Mouse (Mus musculus) heart, adult 10 weeks (tissue): ENCODE data around the gene Lsm12. TPM values are rescaled to one million over a fixed set of nuclear protein-coding genes. Genes with fewer than 3 reads are reported as not detected.

ENCODE experiments used
- polyA plus RNA-seq: library from polyadenylated mRNA; stranded (reverse); fragments of 350-450 nt; fragmentation: Illumina TruSeq; extraction: RNeasy Lipid Tissue Mini Kit (QIAGEN cat#74804); gene quantifications from one replicate; pipeline ENCODE4 v1.2.3, GENCODE M21; 2014; ENCODE audit warnings: low read depth, low replicate concordance

Lsm12 gene
- 22.0 TPM for polyA plus RNA-seq

DNA sequence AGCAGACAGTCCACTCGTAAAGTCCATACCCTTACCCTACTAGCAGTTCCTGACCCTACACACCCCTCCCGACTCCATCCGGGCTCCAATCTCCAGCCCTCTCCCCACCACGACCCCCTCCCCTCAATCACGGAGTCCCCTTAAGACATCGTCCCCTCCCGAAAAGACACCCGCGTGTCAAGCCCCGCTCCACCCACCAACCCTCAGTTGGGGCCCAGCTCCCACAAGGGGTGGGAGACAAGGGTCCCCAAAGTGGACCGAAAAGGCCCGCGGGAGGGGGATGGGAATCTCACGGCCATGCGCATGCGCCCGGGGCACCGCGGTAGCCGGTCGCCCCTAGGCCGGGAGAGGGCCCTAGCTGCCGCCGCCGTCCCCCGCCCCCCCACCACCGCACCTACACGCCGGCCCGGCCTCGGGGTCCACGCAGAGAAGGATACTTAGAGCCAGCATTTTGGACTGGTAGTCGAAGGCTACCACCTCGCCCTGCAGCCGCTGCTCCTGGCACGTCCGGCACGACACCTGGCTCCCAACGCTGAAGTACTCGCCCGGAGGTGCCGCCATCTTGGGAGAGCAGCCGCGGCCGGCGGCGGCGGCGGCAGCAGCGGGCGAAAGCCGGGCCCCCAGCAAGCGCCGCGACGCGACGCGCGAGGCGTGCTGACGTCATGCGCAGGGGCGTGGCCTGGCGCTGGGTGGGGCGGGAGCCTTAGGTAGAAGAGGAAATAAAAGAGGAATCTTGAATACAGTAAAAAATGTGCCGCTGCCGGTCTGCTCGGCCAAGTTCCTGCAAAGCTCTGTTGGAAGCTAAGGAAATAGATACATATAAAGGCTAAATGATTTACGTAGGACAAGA is at the start of gene Lsm12:
Gene Lsm12, minus strand, starts transcription at position 651 of the 850 bp plus-strand sequence.

DNA sequence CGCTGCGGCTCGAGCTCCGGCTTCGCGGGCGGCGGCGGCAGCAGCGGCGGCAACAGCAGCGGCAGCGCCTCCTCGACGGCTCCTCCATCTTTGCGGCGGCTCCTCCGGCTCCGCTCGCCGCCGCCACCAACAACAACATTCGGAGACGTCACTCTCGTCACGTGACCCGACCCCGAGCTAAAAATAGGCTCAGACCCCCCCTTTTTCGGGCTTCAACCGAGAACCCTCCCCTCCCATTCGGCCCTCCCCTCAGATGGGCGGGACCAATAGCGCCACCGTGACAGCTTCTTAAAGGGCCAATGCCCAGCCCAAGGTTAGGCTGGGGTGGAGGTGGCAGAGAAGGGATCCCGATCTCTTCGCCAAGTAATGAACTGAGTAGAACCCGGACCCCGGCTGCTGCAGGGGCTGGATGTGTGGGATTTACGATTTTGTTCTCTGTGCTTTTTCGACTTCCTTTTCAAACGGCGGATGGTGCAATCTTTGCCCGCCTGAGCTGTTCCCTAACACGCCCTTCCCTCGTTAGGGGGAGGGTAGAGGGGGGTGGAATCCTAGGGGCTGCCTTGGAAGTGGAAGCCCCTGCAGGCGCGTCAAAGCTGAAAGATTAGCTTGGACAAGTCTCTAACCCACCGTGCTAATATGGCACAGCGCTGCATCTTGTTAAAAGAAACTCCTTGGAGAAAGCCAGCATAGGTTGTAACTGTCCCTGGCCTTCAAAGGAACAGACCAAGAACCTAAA is 45.1 kb upstream of the Lsm12 start, which contains the start of gene Hdac5:
Gene Hdac5, minus strand, starts transcription at position 161 of the 736 bp plus-strand sequence.

DNA sequence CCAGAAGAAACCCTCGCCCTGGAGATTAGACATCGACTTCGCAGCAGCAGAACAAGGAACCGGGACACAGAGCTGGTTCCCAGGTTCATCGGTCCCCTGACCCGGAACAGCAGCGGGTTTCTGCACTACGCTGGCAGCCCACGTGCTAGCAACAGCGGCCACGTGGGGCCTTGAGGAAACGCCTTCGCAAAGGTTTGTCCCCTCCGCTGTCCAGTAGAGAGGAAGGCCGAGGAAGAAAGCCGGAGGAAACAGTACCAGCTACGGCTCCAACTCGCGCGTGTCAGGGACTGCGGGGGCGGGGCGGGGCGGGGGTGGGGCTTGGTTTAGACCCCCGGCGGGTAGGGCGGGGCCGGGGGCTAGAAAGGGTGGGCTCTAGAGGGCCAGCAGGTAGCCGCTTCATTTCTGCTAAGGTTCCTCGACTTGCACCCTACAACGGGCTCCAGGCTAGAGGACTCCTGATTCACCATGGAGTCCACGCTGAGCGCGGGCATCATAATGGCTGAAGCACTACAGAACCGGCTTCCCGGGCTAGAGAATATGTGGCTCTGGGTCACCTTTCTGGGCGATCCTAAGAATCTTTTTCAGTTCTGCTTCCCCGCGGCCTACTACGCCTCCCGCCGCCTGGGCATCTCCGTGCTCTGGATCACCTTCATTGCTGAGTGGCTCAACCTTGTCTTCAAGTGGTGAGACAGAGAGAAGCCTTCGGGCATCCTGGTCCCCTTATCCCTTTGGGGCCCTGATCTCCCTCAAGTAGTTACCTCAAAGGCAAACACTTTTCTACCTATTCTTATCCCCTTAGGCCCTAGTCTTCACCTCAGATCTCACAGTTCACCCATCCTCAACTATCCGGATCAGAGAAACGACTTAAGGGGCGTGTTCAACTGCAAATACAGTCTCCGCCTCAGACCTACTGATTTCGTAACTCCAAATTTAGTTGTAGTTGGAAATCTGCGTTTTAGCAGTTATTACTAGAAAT is 4.7 kb upstream of the Lsm12 start, which contains the start of gene G6pc3:
Gene G6pc3, plus strand, starts transcription at position 160 of the 976 bp plus-strand sequence.

DNA sequence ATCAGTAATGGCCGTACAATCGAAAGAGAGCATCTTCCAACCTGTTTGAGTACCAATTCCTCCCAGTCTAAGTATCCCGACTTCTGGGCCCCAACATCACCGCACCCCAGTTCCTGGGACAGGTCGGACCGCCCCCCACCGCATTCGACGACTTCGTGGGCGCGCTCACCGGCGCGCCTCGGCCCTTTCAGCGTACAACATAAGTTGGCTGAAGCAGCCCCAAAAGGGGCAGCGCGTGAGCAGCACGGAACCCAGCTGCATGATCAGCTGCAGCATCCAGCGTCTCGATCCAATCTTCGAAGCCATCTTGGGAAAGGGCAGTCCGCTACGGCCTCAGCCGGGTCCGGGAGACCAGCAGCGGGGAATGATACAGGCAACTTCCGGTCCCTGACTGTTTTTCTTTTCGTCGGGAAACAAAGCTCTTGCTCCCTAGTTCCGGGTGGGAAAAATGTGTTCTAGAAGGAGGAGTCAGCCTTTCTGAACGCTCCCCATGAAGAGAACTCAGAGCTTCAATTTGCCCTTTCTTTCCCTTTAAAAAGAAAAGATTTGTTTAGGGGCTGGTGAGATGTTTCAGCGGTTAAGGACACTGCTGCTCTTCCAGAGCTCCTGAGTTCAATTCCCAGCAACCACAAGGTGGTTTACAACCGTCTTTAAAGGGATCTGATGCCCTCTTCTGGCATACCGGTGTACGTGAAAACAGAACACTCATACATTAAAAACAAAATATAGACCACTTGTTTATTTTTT is 28.9 kb downstream of the Lsm12 start, which contains the start of gene Tmem101:
Gene Tmem101, minus strand, starts transcription at position 366 of the 747 bp plus-strand sequence.

DNA sequence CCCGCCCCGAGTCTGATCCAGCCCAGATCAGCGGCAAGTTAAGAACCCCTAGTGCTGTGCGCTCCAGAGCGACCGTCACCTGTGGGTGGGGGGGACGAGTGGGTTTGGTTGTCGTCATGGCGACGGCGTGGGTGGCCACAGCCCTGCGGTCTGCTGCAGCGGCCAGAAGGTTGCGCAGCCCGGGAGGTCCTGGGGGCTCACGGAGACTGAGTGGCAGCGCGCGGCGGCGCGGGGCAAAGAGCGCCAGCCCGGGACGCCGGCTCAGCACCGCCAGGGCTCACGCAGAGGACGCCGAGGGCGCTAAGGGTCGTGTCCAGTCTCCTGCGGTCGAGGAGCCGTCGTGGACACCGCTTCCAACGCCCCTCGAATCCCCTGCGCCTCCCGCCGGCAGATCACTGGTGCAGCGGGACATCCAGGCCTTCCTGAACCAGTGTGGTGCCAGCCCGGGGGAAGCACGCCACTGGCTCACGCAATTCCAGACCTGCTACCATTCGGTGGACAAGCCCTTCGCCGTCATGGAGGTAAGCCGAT is 39.6 kb downstream of the Lsm12 start, which contains the start of gene Nags:
Gene Nags, plus strand, starts transcription at position 43 of the 531 bp plus-strand sequence.

Other genes with a start within 250 kb of the Lsm12 start
- gene Sost, start 218.3 kb downstream of the Lsm12 start, polyA plus RNA-seq, result 7.0 TPM
- gene Cfap97d1, start 201.0 kb downstream of the Lsm12 start, polyA plus RNA-seq, result not detected
- gene Dusp3, start 198.3 kb downstream of the Lsm12 start, polyA plus RNA-seq, result 71.2 TPM
- 3.4 TPM for gene Mpp3, start 156.8 kb downstream of the Lsm12 start, polyA plus RNA-seq
- gene Cd300lg, start 143.8 kb downstream of the Lsm12 start, polyA plus RNA-seq, result 86.6 TPM
- gene Mpp2, start 96.8 kb downstream of the Lsm12 start, polyA plus RNA-seq, result 3.6 TPM
- gene Ppy, start 84.0 kb downstream of the Lsm12 start, polyA plus RNA-seq, result not detected
- gene Pyy, start 77.5 kb downstream of the Lsm12 start, polyA plus RNA-seq, result not detected
- gene Nags, start 39.8 kb downstream of the Lsm12 start, polyA plus RNA-seq, result not detected
- 13.3 TPM for gene Tmem101, start 28.9 kb downstream of the Lsm12 start, polyA plus RNA-seq
- gene G6pc3, start 4.3 kb upstream of the Lsm12 start, polyA plus RNA-seq, result 42.9 TPM
- gene Hdac5, start 44.9 kb upstream of the Lsm12 start, polyA plus RNA-seq, result 100 TPM
- 0.45 TPM for gene BC030867, start 63.6 kb upstream of the Lsm12 start, polyA plus RNA-seq
- 0.86 TPM for gene Asb16, start 83.4 kb upstream of the Lsm12 start, polyA plus RNA-seq
- gene Tmub2, start 99.6 kb upstream of the Lsm12 start, polyA plus RNA-seq, result 33.1 TPM
- gene Atxn7l3, start 111.3 kb upstream of the Lsm12 start, polyA plus RNA-seq, result 19.8 TPM
- gene Ubtf, start 134.4 kb upstream of the Lsm12 start, polyA plus RNA-seq, result 59.2 TPM
- 0.16 TPM for gene Slc4a1, start 180.9 kb upstream of the Lsm12 start, polyA plus RNA-seq
- not detected for gene Rundc3a, start 208.1 kb upstream of the Lsm12 start, polyA plus RNA-seq
- 144 TPM for gene Slc25a39, start 222.7 kb upstream of the Lsm12 start, polyA plus RNA-seq
- gene Grn, start 245.0 kb upstream of the Lsm12 start, polyA plus RNA-seq, result 86.1 TPM